Mouse (Mus musculus): Measurements from ENCODE around the gene Ccdc152. TPM values are rescaled to one million over a fixed set of nuclear protein-coding genes. Genes with fewer than 3 reads are reported as not detected.

The Ccdc152 gene
- polyA plus RNA-seq, 1 experiment from 2014 or later, result 0.19 TPM

DNA sequence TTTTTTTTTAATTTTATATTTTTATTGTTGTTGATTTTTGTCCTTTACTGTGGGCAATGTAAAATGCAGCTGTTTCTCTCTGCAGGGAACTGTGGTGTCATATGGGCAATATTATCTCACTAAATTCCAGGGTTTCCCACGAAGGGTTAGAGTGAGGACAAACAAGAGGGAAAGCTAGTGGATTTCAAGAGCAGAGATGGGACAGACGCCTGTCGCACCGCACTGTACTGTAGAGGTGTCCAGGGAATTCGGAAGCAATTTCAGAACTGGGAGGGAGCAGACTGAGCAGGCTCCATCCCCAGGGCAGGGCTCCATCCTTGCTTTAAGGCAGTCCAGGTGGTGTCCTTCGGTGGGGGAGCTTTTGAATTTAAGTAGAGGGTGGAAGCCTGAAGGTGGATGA lies 32.1 kb downstream of the Ccdc152 start:
- no peaks in the 10 kb centered on the region for H3K36me3 ChIP-seq
- no peak overlapping the region for H3K27ac ChIP-seq
- WGBS, result 22% methylated on average over 6 of the region's 6 CpGs
- H3K9me3 ChIP-seq, result no peaks in the 10 kb centered on the region
- H3K4me1 ChIP-seq, result peaks cover 12% of the 10 kb centered on the region
- no peak for ATAC-seq (ENCODE audit: insufficient number of reproducible peaks, low FRiP score, low TSS enrichment, low read depth)
- H3K9ac ChIP-seq, result peak overlapping the region; percentile 17; the same call in 1 of the 2 replicates
- peak overlapping the region; percentile 41 for H3K4me3 ChIP-seq
- H3K27me3 ChIP-seq, result no peaks in the 10 kb centered on the region
- H3K4me2 ChIP-seq, result peak overlapping the region; percentile 43

DNA sequence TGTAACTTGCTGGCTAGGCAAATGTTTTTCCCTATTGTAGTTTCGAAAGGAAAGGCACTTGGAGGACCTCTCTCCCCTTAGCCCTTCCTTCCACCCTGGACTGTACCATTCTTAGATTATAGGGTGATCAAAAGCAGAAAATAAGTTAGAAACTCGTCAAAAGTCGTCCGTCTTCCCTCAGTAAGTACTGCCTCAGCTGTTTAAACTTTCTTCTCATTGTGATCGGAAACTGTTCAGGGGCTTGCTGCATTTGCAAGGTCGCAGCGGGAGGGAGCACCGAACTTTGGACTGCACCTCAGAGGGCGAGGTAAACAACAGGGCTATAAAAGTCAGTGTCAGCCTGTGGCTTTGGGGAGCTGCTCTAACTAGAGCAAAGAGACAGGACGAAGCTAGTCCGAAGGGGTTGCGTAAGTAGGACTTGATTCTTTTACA lies 32.7 kb downstream of the Ccdc152 start:
- Histone ChIP-seq H3K36me3 (no peaks in the 10 kb centered on the region), H3K4me3 (peak overlapping the region; percentile 41), H3K4me1 (peaks cover 12% of the 10 kb centered on the region), H3K27ac (peak overlapping the region; percentile 82), H3K4me2 (peak overlapping the region; percentile 43), H3K9me3 (no peaks in the 10 kb centered on the region), H3K27me3 (no peaks in the 10 kb centered on the region), H3K9ac (no peak overlapping the region)
- 2% methylated on average over 12 of the region's 12 CpGs for WGBS
- peak; percentile 80 for ATAC-seq (ENCODE audit: insufficient number of reproducible peaks, low FRiP score, low TSS enrichment, low read depth)

DNA sequence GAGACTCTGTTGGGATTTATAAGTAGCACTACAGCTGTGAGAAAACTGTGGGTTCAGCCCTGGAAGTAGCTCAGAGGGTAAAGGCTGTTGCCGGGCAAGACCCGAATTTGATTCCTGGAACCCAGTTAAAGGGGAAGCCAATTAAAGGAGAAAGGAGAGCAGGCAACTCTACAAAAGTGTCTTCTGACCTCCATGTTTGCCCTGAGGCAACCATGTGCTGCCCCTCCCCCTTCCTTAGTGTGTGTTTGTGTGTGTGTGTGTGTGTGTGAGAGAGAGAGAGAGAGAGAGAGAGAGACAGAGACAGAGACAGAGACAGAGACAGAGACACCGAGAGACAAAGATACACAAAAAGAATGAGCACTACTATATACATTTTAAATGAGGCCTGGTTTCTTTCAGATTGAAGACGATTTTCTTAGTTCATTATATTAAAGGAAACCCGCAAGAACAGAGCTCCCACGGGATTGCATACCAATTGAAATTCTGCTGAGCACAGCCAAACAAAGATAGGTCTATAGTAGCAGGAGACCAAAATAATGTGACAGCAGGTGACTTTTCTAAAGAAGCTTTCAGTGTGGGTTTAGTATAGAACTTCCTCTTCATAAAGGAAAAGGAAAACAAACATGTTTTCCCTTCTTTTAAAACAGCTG lies 33.2 kb downstream of the Ccdc152 start:
- H3K27me3 ChIP-seq, result no peaks in the 10 kb centered on the region
- H3K36me3 ChIP-seq, result no peaks in the 10 kb centered on the region
- peak overlapping the region; percentile 82 for H3K27ac ChIP-seq
- H3K4me2 ChIP-seq, result peak overlapping the region; percentile 43
- no peak overlapping the region for H3K9ac ChIP-seq
- WGBS, result 15% methylated on average over 6 of the region's 6 CpGs
- no peaks in the 10 kb centered on the region for H3K9me3 ChIP-seq
- peak overlapping the region; percentile 41 for H3K4me3 ChIP-seq
- H3K4me1 ChIP-seq, result peaks cover 12% of the 10 kb centered on the region
- ATAC-seq (ENCODE audit: insufficient number of reproducible peaks, low FRiP score, low TSS enrichment, low read depth), result peak; percentile 35; the same call in 1 of the 2 replicates

DNA sequence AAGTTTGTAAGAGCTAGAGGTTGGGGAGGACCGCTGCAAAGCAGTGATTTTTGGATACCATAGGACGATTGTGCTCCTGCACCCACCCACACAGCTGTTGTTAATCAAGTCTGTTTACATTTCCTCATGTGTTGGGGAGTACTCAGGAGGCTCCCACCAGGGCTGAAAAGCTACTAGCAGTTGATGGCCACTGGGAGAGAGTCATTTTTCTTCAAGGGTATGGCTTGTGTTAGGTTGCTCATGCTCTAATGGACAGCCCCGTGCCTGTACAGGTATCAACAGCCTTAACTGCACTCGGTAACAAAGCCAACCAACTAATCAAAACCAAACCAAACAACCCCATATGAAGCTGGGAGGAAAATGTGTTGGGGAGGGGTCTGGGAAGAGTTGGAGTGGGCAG lies 33.8 kb downstream of the Ccdc152 start:
- 23% methylated on average over 4 of the region's 4 CpGs for WGBS
- Histone ChIP-seq H3K4me3 (no peak overlapping the region), H3K9ac (no peak overlapping the region), H3K9me3 (no peaks in the 10 kb centered on the region), H3K4me1 (peaks cover 12% of the 10 kb centered on the region), H3K4me2 (no peak overlapping the region), H3K27ac (peak overlapping the region; percentile 82; the same call in 1 of the 2 replicates), H3K36me3 (no peaks in the 10 kb centered on the region), H3K27me3 (no peaks in the 10 kb centered on the region)
- no peak for ATAC-seq (ENCODE audit: insufficient number of reproducible peaks, low FRiP score, low TSS enrichment, low read depth)

DNA sequence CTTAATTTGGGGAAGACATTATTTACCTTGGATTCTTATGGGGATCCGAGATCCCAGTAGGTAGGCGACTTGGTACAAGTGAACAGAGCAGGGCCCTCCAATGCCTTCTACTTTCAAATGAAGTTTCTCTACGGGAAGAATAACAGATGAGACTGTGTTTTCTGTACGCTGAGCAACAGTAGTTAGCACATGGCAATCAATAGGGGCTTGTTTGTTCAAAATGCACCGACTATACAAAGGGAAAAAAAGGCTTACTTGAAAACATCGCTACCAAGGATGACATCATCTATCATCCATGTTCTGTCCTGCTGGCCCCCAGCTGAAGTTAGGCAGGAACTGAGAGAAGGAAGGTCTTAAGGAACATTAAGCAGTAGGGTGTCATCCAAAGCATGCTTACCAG lies 35.1 kb downstream of the Ccdc152 start, which contains the start of gene Selenop:
TSS of gene Selenop (plus strand) at position 301 of the 400 bp plus-strand sequence.
- no peak within 1 kb of the TSS for H3K27ac ChIP-seq
- 88% methylated on average over 6 of the region's 6 CpGs for WGBS
- H3K9ac ChIP-seq, result no peak within 1 kb of the TSS
- H3K27me3 ChIP-seq, result no peaks in the 10 kb centered on the region
- no peak for ATAC-seq (ENCODE audit: insufficient number of reproducible peaks, low FRiP score, low TSS enrichment, low read depth)
- no peak within 1 kb of the TSS for H3K4me3 ChIP-seq
- H3K9me3 ChIP-seq, result no peaks in the 10 kb centered on the region
- H3K4me2 ChIP-seq, result no peak within 1 kb of the TSS
- peaks cover 12% of the 10 kb centered on the region for H3K4me1 ChIP-seq
- no peaks in the 10 kb centered on the region for H3K36me3 ChIP-seq

DNA sequence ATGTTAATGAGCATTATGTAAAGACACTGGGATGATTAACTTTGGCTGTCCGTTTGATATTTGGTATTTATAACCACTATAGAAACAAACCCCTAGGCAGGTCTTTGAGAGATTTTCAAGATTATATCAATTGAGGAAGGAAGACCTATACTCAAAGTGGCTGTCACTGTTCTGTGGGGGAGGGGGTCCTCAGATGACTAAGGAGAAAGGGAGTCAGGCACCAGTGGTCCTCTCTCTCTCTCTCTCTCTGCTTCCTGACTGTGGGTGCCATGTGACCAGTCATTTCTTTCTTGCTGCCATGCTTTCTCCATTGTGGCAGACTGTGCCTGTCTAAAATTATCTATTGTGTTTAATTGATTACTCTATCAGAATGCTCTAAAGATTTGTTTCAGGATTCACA lies 38.5 kb downstream of the Ccdc152 start:
- H3K27me3 ChIP-seq, result no peaks in the 10 kb centered on the region
- no peak overlapping the region for H3K4me2 ChIP-seq
- no peak for ATAC-seq (ENCODE audit: insufficient number of reproducible peaks, low FRiP score, low TSS enrichment, low read depth)
- no peak overlapping the region for H3K27ac ChIP-seq
- no peak overlapping the region for H3K4me3 ChIP-seq
- no peaks in the 10 kb centered on the region for H3K9me3 ChIP-seq
- 85% methylated on average over 1 of the region's 1 CpGs for whole genome bisulfite sequencing
- H3K9ac ChIP-seq, result no peak overlapping the region
- H3K36me3 ChIP-seq, result no peaks in the 10 kb centered on the region
- H3K4me1 ChIP-seq, result peaks cover 6% of the 10 kb centered on the region

DNA sequence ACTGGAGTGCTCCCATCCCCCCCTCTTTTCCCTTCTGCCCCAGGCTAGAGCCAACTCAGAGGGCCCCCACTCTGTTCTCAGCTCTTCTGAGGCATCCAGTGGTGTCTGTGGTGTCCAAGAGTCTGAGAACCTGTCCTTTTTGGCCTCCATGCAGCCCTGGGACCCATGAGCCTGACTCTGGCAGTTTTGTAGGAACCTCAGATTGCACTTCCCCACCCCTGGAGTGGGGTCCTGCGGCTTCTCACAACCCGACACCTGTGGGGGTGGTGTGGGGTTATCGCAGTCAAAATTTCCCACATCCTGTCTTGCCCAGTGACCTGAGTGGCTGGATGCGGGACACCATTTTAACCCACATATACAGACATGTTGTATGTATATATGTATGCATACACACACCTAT lies 39.0 kb downstream of the Ccdc152 start:
- H3K9me3 ChIP-seq, result no peaks in the 10 kb centered on the region
- 85% methylated on average over 4 of the region's 4 CpGs for WGBS
- no peak overlapping the region for H3K4me2 ChIP-seq
- no peak for ATAC-seq (ENCODE audit: insufficient number of reproducible peaks, low FRiP score, low TSS enrichment, low read depth)
- H3K4me1 ChIP-seq, result 0 out of 2 replicates have a peak, but pooled peaks cover 2% of the 10 kb centered on the region
- H3K27me3 ChIP-seq, result no peaks in the 10 kb centered on the region
- no peak overlapping the region for H3K4me3 ChIP-seq
- no peak overlapping the region for H3K27ac ChIP-seq
- no peak overlapping the region for H3K9ac ChIP-seq
- no peaks in the 10 kb centered on the region for H3K36me3 ChIP-seq

DNA sequence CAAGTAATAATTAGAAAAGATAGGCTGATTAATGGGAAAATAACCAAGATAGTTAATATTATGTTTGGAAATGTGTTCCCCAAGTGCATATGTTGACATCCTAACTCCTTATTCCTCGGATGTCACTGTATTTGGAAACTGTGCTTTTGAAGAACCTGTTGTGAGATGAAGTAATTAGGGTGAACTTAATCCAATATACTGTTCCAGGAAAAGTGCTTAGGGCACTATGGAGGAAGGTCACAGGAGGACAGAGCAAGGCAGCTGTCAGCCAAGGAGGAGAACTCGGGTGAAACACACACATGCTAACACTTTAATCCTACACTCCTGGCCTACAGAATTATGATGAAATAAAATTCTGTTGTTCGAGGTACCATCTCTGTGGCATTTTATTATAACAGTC lies 40.4 kb downstream of the Ccdc152 start:
- Histone ChIP-seq H3K4me1 (no peaks in the 10 kb centered on the region), H3K9ac (no peak overlapping the region), H3K4me3 (no peak overlapping the region), H3K27ac (no peak overlapping the region), H3K4me2 (no peak overlapping the region), H3K27me3 (no peaks in the 10 kb centered on the region), H3K36me3 (no peaks in the 10 kb centered on the region), H3K9me3 (no peaks in the 10 kb centered on the region)
- WGBS, result 57% methylated on average over 3 of the region's 3 CpGs
- no peak for ATAC-seq (ENCODE audit: insufficient number of reproducible peaks, low FRiP score, low TSS enrichment, low read depth)

DNA sequence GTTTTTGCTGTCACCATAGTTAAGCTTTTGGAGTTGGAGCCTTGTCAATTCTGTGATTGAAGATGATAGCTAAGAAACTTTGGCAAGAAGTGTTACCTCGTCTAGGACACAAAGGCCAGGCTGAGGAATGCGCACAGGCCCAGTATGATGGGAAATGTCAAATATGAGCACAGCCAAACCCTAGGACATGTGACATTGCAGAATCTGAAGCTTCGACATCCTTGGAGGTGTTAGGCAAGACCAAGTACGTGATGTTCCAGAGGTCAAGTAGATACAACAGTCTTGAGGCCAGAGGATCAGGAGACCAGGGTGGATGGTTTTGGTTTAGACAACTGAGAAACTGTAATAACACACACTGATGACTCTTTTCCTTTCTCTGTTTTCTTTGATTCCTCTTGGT lies 43.0 kb downstream of the Ccdc152 start:
- Histone ChIP-seq H3K9me3 (no peaks in the 10 kb centered on the region), H3K4me3 (no peak overlapping the region), H3K9ac (no peak overlapping the region), H3K4me2 (no peak overlapping the region), H3K27me3 (no peaks in the 10 kb centered on the region), H3K27ac (no peak overlapping the region), H3K4me1 (no peaks in the 10 kb centered on the region), H3K36me3 (no peaks in the 10 kb centered on the region)
- no peak for ATAC-seq (ENCODE audit: insufficient number of reproducible peaks, low FRiP score, low TSS enrichment, low read depth)
- WGBS, result 86% methylated on average over 4 of the region's 4 CpGs

DNA sequence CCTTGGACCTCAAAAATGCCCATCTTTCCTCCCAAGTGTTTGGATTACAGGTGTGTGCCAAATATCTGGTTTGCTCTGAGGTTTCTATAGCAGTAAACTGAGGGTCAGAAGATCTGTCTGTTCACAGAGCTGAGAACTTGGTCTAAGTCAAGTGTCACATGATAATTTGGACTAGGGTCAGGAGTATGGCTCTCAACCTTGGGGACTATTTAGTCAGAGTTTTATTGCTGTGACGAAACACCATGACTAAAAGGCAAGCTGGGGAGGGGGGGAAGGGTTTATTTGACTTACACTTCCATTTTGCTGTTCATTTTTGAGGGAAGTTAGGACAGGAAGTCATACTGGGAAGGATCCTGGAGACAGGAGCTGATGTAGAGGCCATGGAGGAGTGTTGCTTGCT lies 44.3 kb downstream of the Ccdc152 start:
- Histone ChIP-seq H3K9ac (no peak overlapping the region), H3K27me3 (no peaks in the 10 kb centered on the region), H3K4me2 (no peak overlapping the region), H3K4me3 (no peak overlapping the region), H3K9me3 (no peaks in the 10 kb centered on the region), H3K36me3 (no peaks in the 10 kb centered on the region), H3K27ac (no peak overlapping the region), H3K4me1 (no peaks in the 10 kb centered on the region)
- 74% methylated on average over 1 of the region's 1 CpGs for WGBS
- ATAC-seq (ENCODE audit: insufficient number of reproducible peaks, low FRiP score, low TSS enrichment, low read depth), result no peak

DNA sequence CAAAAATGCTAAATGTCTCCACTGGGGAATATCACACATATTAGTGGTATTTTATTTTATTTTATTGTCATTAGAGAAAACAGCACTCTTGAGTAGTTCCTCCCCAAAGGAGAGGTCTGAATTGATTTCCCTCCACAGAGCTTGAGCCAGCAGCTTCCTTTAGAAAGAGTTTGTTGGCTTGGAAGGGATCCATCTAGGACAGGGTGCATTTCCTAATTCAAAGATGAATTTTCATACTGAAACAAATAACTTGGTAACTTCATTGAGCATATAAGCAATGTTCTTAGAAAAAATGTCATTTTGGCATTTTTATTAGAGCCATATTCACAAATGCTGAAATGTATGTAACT lies 51.6 kb downstream of the Ccdc152 start:
- H3K27me3 ChIP-seq, result no peaks in the 10 kb centered on the region
- no peak overlapping the region for H3K27ac ChIP-seq
- H3K9ac ChIP-seq, result no peak overlapping the region
- H3K9me3 ChIP-seq, result no peaks in the 10 kb centered on the region
- H3K36me3 ChIP-seq, result no peaks in the 10 kb centered on the region
- no peak overlapping the region for H3K4me3 ChIP-seq
- H3K4me2 ChIP-seq, result no peak overlapping the region
- ATAC-seq (ENCODE audit: insufficient number of reproducible peaks, low FRiP score, low TSS enrichment, low read depth), result no peak
- peaks cover 5% of the 10 kb centered on the region; the same call in 1 of the 2 replicates for H3K4me1 ChIP-seq

DNA sequence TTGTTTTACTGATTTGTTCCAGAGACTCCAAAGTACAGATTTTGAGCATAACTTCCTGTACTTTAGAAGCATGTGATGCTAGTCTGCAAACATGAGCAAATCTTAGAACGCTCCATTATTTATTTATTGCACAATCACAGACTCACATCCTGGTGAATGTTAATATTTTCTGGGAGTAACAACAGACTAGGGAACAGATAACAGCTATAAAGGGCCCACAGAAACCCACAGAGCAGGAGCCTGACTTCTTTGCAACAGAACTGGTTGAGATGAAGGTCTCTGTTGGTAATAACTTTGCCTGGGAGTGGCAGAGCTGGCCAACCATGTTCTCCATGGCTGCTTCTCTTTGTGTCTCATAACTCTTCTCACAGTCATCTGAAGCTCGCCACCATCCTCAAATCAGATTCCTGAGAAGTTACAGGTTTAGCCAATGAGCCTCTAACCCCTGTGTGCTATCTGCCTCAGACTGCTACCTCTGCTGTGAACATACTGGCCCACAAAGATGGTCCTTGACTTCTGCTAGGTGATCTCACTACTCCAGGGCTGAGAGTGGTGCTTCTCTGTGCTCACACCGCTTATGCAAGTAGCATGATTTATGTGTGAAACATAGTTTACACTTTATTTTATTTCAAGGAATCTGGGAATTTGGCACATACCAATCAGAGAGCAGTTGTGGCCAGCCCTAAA lies 52.2 kb downstream of the Ccdc152 start:
- H3K36me3 ChIP-seq, result no peaks in the 10 kb centered on the region
- no peaks in the 10 kb centered on the region for H3K9me3 ChIP-seq
- H3K4me2 ChIP-seq, result no peak overlapping the region
- WGBS, result 60% methylated on average over 3 of the region's 3 CpGs
- no peak overlapping the region for H3K27ac ChIP-seq
- no peaks in the 10 kb centered on the region for H3K27me3 ChIP-seq
- peaks cover 5% of the 10 kb centered on the region; the same call in 1 of the 2 replicates for H3K4me1 ChIP-seq
- no peak overlapping the region for H3K4me3 ChIP-seq
- ATAC-seq (ENCODE audit: insufficient number of reproducible peaks, low FRiP score, low TSS enrichment, low read depth), result no peak
- H3K9ac ChIP-seq, result no peak overlapping the region

Measured in limb, embryonic 15.5 days (tissue).